Mouse (Mus musculus): Measurements from ENCODE around the gene Ppp4r3a.
"Not testable (repeated sequence)": the region's sequence is repeated elsewhere in the genome, so short reads cannot be mapped to it uniquely, and the experiment has no call there.

Ppp4r3a gene

GRCm38 (mm10) chr12:101083076-101083838 is at the start of gene Ppp4r3a:
TSS of gene Ppp4r3a (minus strand) at chr12:101083702.
- ATAC-seq (ENCODE audit: low TSS enrichment): peak; percentile 91

DNA sequence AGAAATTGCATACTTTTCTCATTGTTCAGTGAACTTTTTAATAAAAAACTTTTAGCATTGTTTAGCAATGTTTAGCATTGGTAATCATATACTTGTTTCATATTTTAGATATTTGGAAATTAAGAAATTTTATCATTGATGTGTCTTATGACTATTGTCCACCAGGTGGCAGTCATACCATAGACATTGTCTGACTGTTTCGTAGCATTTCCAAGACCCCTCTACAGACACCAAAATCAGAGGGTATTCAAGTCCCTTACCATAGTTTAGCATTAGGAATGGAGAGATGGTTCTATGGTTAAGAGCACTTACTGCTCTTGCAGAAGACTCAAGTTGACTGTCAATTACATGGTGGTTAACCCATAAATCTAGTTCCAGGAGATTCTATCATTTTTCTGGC is 39.5 kb upstream of the Ppp4r3a start:
- ATAC-seq (ENCODE audit: low TSS enrichment): no peak

- ATAC-seq (ENCODE audit: low TSS enrichment): not testable (repeated sequence)
Observed at GRCm38 (mm10) chr12:101122066-101122465, 38.6 kb upstream of the Ppp4r3a start.

GRCm38 (mm10) chr12:101109794-101110585 is 26.5 kb upstream of the Ppp4r3a start:
- not testable (repeated sequence) for ATAC-seq (ENCODE audit: low TSS enrichment)

DNA sequence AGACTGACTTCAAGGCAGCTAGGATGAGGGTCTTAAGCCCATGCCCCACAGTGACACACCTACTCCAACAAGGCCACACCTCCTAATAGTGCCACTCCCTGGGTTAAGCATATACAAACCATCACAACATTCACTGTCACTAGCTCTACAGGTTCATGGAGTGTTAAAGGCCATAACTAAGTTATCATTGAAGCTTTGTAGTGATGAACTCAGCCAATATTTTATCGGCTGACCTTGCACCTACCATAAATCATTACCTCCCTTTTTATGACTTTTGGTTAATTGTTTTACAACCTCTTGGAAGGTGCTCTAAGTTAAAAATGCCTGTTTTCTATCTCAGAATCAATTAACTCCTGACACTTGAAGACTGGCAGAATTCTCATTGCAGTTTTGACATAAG is 24.2 kb upstream of the Ppp4r3a start:
- no peak for ATAC-seq (ENCODE audit: low TSS enrichment)

DNA sequence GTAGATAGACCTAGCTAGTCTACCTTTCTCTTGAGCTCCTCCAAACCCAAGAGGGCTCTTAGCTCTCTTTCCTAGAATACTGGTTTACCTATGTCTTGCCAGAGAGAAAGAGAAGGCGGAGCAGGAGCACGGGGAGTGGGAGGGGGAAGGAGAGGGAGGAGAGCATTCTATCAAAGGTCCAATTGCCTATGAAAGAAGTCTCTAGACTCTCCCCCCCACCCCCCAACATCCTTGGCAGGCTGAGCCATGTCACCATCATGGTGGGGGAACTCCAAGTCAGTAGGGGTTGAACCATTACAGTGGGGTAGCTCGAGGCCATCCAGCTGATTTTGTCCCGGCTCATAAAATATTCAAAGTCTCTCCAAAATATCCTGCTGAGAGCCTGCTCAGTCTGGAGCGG is 22.1 kb upstream of the Ppp4r3a start:
- no peak for ATAC-seq (ENCODE audit: low TSS enrichment)

DNA sequence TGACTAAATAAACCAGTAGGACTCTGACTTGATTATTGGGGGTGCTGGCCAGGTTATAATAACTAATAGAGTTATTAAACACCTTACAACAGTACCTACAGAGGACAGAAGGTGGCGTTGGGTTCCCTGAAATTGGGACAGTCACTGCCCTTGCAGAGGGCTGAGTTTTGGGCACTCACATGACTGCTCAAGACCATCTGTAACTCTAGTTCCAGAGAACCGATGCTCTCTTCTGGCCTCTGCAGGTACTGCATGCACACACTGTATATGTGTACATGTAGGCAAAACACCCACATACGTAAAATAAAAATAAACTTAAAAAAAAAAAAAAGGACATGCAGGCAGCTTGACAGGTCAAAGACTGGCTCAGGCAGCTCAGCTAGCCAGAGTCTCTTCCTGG is 19.1 kb upstream of the Ppp4r3a start:
- no peak for ATAC-seq (ENCODE audit: low TSS enrichment)

GRCm38 (mm10) chr12:101093678-101094077 is 10.2 kb upstream of the Ppp4r3a start:
- ATAC-seq (ENCODE audit: low TSS enrichment): not testable (repeated sequence)

GRCm38 (mm10) chr12:101089955-101090354 is 6.5 kb upstream of the Ppp4r3a start:
- no peak for ATAC-seq (ENCODE audit: low TSS enrichment)

- no peak for ATAC-seq (ENCODE audit: low TSS enrichment)
Observed at GRCm38 (mm10) chr12:101087406-101087805, 3.9 kb upstream of the Ppp4r3a start.

DNA sequence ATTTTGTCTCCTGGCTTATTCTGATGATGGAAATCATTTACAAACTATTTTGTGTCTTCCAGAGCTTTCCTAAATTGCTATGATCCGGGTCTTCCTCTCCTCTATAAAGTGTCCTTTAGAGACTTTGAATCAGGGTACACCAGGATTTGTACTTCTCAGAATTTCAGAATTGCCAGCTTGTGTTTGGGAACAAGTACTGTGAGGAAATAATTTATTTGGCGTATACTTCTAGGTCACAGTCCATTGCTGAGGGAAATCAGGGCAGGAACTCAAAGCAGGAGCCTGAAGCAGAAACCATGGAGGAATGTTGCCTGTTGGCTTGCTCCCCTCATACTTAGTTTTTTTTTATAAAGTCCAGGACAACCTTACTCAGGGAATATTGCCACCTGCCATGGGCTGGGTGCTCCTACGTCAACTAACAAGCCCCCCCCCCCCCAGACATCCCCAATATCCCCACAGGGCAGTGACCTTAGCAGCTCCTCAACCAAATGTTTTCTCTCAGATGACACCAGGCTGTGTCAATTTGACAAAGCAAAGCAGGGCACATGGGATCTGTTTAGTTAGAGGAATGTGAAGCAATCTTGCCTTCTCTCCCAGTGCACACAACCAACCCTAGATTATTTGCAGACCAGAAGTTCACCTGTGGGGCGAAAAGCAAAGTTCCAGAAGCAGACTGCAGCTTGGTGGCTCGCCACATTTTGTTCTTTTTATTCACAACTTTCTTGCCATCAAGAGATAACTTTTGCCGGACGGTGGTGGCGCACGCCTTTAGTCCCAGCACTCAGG is 1.6 kb upstream of the Ppp4r3a start:
- no peak for ATAC-seq (ENCODE audit: low TSS enrichment)

- no peak for ATAC-seq (ENCODE audit: low TSS enrichment)
Observed at GRCm38 (mm10) chr12:101084237-101084636, 735 bp upstream of the Ppp4r3a start.

DNA sequence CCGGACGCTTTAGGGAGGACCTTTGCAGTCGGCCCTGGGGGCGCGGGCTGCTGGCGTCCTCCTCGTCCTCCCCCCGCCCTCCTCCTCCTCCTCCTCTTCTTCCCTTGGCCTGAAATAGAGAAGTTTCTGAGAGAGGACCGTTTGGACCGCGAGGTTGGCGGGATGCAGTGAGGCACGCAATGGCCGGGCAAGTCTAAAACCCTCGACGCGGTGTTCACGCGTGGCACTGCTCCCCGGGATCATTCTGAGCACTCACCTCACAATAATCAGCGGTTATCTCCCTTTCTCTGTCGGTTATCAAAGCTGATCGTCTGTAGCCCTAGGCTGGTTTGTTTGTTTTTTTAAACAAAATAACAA is 315 bp upstream of the Ppp4r3a start:
- peak; percentile 65 for ATAC-seq (ENCODE audit: low TSS enrichment)

- ATAC-seq (ENCODE audit: low TSS enrichment): peak; percentile 20; the same call in 1 of the 2 replicates
Observed at GRCm38 (mm10) chr12:101082296-101083075, 1.0 kb downstream of the Ppp4r3a start.

DNA sequence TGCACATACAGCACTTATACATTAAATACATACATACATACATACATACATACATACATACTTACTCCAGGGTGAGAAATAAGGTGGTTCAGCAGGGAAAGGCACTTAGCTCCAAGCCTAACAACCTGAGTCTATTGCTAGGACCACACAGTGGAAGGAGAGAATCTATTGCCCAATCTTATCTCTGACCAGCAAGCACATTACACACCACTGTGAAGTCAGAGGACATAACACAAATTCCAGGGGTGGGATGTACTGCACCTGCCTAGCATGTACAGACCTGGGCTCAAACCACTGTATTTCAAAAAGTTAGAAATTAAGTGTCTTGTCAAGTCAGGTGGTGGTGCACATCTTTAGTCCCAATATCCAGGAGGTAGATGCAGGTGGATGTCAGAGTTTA is 5.5 kb downstream of the Ppp4r3a start:
- ATAC-seq (ENCODE audit: low TSS enrichment): no peak

GRCm38 (mm10) chr12:101075433-101075832 is 8.1 kb downstream of the Ppp4r3a start:
- ATAC-seq (ENCODE audit: low TSS enrichment): no peak

DNA sequence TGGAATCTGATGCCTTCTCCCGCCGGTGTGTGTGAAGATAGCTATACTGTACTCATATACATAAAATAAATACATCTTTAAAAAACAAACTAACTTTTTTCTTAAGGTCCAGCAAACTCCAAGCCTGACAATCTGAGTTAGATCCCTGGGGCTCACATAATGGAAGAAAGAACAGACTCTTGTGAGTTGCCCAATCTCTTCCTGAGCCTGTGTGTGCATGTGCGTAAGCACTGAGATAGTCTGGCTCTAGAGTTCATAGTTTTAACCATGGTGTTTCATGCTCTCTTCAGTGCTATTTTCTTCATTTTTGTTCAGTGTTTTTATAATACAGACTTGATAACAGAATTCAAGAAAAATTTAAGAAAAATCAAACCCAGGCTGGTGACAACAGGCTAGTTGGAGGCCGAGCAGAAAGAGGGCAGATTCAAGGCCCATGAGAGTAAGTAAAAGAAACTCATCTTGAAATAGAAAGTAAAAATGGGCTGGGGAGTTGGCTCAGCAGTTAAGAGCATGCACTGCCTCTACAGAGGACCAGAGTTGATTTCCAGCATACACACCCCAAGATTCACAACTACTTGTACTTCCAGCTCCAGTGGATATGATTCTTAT is 8.6 kb downstream of the Ppp4r3a start:
- ATAC-seq (ENCODE audit: low TSS enrichment): no peak

DNA sequence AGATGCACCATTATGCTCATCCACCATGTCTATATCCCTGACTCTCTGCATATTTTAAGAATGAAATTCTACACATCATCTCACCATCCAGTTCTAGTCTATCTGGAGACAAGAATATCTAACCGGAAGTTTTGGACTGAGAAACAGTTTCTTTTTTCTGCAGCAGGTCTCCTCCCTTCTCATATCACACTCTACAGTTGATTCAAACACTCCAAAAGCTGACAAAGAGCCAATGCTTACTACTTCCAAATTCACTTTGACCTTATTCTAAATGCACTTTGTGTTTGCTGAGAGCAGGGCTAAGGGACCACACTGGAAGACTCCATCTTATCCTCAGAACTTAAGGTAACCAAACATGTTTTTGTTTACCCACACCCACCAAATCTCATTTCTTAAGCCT is 13.7 kb downstream of the Ppp4r3a start:
- no peak for ATAC-seq (ENCODE audit: low TSS enrichment)

DNA sequence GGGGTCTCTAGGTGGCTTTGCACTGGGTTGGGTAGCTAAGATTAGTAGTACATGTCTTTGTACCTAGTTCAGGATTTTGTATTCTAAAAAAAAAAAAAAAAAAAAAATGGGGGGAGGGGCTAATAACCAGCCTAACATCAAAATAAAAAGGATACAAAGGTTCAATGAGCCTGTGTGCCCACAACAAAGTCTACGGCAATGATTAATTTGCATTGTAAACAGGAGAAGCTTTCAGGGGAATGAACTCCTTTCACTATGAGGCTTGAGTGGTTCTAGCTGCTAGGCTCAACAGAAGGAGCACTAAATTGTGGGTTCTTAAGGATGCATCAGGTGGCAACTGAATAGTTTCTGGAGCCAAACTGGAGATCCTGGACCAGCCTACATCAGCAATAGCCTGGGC is 17.2 kb downstream of the Ppp4r3a start:
- ATAC-seq (ENCODE audit: low TSS enrichment): no peak

GRCm38 (mm10) chr12:101039956-101040355 is 43.5 kb downstream of the Ppp4r3a start:
- no peak for ATAC-seq (ENCODE audit: low TSS enrichment)
